Mouse (Mus musculus) ES-Bruce4 (cell line): Measurements from ENCODE around the gene Tnfsf14.

Experiments used
- CTCF ChIP-seq: IDR thresholded peaks from one replicate; pipeline ENCODE4 v1.8.1; 2011; ENCODE audit warnings: low read depth, low read length
- EP300 ChIP-seq: IDR thresholded peaks from 2 replicates; pipeline ENCODE4 v1.6.1; 2011; ENCODE audit warnings: low read depth, low read length; ENCODE audit not compliant: insufficient read depth

DNA sequence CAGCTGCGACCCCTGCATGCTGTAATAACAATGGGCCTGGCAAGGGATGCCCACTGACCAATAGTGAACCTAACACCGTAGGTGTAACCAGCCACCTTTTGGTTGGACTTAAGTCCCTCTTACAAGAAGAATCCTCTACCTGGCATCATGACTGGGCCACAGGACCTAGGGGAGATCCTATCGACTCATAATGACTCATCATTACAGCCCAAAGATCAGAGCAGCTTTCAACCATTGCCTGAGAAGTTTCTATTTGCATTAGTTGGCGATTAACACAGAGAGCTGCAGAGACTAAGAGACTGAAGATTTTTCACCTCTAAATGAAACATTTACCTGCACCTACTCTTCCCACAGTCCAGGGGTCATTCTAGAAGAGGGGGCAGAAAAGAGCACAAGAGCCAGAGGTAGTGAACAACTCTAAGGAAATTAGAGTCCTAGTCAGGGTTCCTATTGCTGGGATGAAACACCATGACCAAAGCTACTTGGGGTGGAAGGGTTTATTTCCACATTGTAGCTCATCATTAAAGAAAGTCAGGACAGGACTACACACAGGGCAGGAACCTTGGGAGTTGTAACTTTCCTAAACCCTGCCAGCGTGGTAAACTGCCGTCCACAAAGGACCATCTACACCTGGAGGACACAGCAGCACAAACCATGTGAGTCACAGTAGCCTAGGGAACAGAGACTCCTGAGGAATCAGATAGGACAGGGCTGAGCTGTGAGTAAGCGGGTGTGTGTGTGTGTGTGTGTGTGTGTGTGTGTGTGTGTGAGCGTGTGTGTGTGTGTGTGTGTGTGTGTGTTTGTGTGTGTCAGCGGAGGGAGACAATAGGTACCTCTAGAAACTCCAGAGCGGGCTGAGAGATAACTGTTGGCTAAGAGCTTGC lies 8.1 kb upstream of the Tnfsf14 start:
- TF ChIP-seq CTCF (no peak), EP300 (no peak)
